ENCODE assay signal across 20 mouse cellular contexts in the genomic region with DNA sequence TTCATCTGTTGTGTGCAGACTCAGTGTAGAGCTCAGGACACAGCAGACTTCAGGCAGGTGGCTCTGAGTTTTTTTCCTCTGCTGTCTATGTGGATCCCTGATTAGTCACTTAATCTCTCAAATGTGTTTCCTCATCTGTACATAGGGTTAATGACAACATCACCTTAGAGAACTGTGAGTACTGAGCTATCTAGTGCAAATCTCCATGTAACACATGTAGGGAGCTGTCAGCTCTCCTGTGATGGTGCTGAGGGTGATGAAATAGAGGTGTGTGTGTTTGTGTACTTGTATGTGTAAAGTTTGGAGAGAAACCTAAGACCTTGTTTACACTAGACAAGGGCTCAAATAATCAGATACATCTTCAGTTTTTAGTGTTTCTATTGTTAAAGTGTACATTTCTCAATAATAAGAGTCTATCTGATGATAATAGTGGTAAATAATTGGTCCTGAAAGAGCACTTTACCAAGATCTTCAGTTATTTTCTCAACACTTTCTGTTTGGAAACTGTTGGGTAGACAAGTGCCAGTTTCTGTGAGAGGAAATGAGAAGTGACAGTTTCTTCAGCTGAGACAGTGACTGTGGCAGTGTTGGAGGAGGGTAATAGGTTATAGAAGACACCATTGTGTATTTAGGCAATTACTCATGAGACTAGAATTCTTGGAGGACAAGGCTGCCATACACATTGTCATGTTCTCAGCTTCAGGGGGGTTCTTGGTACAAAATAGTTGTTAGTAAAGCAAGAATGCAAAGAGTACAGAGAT. TPM values are rescaled to one million over a fixed set of nuclear protein-coding genes. Genes with fewer than 3 reads are reported as not detected.
"Had no signal": no experiment of that assay in that cellular context is flagged by ENCODE, and none has a peak within 500 bp of the region (broad histone marks: within the 10 kb centered on the region; RNA-seq: fewer than 3 reads in every experiment).

No protein-coding gene starts in this region.

- H3K27ac ChIP-seq: kidney, embryonic 15.5 days; limb, embryonic 12.5 days; limb, embryonic 15.5 days; liver, embryonic 15.5 days; macrophage; neural tube, embryonic 12.5 days; neural tube, embryonic 15.5 days had no signal

- H3K36me3 ChIP-seq: kidney, embryonic 15.5 days; limb, embryonic 12.5 days; limb, embryonic 15.5 days; liver, embryonic 15.5 days; neural tube, embryonic 12.5 days; neural tube, embryonic 15.5 days had no signal

- H3K4me1 ChIP-seq: kidney, embryonic 15.5 days; limb, embryonic 12.5 days; limb, embryonic 15.5 days; liver, embryonic 15.5 days; neural tube, embryonic 12.5 days; neural tube, embryonic 15.5 days had no signal

- ATAC-seq: lung, postnatal 0 days had no signal

- H3K4me2 ChIP-seq: kidney, embryonic 15.5 days; limb, embryonic 12.5 days; limb, embryonic 15.5 days; liver, embryonic 11.5 days; liver, embryonic 15.5 days; lung, embryonic 14.5 days; midbrain, embryonic 11.5 days; neural tube, embryonic 12.5 days; neural tube, embryonic 15.5 days had no signal

- H3K4me3 ChIP-seq: kidney, embryonic 15.5 days; limb, embryonic 12.5 days; limb, embryonic 15.5 days; liver, embryonic 15.5 days; neural tube, embryonic 12.5 days; neural tube, embryonic 15.5 days had no signal

- DNase-seq: kidney, adult 11 months; kidney, adult 8-10 months; kidney, postnatal 14 days; kidney, postnatal 4 days; left cerebral cortex, postnatal 4 days; lung, embryonic 14.5 days; midbrain, embryonic 14.5 days; thymus, adult 18-20 months; thymus, postnatal 4 days had no signal

- H3K9ac ChIP-seq: kidney, embryonic 15.5 days; limb, embryonic 12.5 days; limb, embryonic 15.5 days; liver, embryonic 15.5 days; lung, embryonic 14.5 days; neural tube, embryonic 12.5 days; neural tube, embryonic 15.5 days had no signal

- H3K27me3 ChIP-seq: kidney, embryonic 15.5 days; limb, embryonic 12.5 days; limb, embryonic 15.5 days; liver, embryonic 15.5 days; neural tube, embryonic 12.5 days; neural tube, embryonic 15.5 days had no signal

- H3K9me3 ChIP-seq: kidney, embryonic 15.5 days; limb, embryonic 12.5 days; limb, embryonic 15.5 days; liver, embryonic 15.5 days; neural tube, embryonic 12.5 days; neural tube, embryonic 15.5 days had no signal

RNA-seq across cellular contexts. Expression of gene Nlrp1a, which starts 38.1 kb away (rescaled TPM):
- polyA plus RNA-seq: midbrain, embryonic 14.5 days; neural tube, embryonic 12.5 days; neural tube, embryonic 15.5 days; testis, adult 2 months had no signal
